Mouse (Mus musculus) thymus, adult 18-20 months (tissue): ENCODE results near the gene Caskin2.
"Not testable (repeated sequence)": the region's sequence is repeated elsewhere in the genome, so short reads cannot be mapped to it uniquely, and the experiment has no call there.

ENCODE experiments used
- DNase-seq, 2 experiments: peaks; one replicate each; pipeline ENCODE4 v3.0.0; 2022; ENCODE audit warnings: mixed read lengths in 2 of 2

Caskin2 gene

GRCm38 (mm10) chr11:115813507-115814296 lies at the start of gene Caskin2:
Gene Caskin2 (minus strand): TSS chr11:115813639.
- peak; percentile 86 to 93 for DNase-seq

DNA sequence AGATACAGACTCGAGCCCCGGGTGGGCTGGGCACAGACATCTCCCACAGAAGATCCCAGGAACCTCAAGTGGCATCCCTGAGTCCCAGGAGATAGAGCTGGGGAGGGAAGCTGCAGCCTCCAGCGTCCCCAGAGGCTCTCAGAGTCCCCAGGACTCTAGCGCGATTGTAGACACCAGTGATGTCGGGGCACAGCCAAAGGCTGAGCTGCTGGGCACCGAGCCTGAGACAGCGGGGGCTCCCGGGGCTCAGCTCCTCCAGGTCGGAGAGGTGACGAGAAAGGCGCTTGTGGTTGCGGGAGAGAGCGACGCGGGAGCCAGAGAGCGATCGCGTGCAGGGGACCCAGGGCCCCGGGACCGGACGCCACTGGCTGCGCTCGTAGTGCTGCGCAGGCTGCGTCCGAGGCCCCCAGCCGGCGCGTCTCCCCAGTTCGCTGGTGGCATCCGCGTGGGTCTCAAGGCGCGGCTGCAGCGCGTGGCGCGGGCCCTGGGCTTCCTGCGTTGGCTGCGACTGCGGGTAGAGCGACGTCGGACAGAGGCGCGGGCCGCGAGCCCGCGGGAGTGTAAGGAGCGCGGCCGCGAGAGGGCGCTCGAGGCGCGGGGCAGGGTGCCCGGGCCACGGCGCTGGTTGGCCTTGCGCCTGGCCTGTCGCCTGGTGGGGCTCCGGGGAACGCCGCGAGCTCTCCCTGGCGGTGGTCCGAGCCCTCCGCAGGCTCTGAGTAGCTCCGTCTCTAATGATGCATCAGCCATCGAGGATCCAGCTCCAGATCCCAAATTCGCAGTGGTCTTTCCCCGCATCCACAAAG lies 45.9 kb upstream of the Caskin2 start:
- DNase-seq: peak; percentile 60 to 61

- DNase-seq: no peak
These were observed 44.9 kb upstream of the Caskin2 start, which contains the start of gene Myo15b for GRCm38 (mm10) chr11:115858354-115858753. Gene Myo15b (plus strand): TSS chr11:115858406.

- no peak for DNase-seq
These were observed 44.5 kb upstream of the Caskin2 start for GRCm38 (mm10) chr11:115857936-115858335.

DNA sequence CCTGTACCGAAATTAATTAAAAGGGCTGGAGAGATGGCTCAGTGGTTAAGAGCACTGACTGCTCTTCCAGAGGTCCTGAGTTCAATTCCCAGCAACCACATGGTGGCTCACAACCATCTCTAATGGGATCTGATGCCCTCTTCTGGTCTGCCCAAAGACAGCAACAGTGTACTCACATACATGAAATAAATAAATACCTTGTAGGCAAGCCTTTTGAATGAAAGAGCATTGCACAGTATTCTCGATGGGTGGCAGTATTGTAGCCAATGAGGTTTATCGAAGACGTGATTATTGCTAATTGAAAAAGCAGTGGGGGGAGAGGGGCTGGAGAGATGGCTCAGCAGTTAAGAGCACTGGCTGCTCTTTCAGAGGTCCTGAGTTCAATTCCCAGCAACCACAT lies 43.7 kb upstream of the Caskin2 start:
- DNase-seq: not testable (repeated sequence)

DNA sequence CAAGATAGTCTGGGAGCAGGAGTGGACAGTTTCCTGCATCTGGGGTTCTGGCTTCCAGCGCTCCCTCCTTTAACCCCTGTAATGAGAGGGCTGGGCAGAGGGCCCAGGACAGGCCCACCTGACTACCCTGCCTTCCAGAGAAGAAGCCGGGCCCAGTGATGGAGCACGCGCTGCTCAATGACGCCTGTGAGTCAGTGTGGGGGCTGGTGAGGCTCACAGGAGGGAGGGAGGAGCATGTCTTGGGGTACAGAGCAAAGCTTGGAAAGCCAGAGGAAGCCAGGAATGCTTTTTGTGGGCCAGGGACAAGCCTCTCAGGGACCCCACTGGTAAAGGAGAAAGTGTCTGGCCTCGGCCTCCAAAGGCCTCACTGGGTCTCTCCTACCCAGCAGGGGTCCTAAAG lies 41.2 kb upstream of the Caskin2 start:
- no peak for DNase-seq

DNA sequence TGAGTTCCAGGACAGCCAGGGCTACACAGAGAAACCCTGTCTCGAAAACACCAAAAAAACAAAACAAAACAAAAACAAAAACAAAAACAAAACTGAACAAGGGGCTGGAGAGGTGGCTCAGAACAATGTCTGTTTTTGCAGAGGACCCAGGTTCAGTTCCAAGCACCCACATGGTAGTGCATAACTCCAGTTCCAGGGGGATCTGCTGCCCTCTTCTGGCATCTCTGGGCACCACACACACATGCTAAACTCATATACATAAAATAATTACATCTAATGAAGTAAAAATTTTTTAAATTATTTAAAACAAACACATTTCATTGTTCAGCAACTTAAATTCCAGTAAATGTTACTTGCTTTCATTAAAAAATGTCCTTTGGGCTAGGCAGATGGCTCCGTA lies 32.4 kb upstream of the Caskin2 start:
- DNase-seq: no peak

- no peak for DNase-seq
These were observed 30.8 kb upstream of the Caskin2 start for GRCm38 (mm10) chr11:115844240-115844639.

- DNase-seq: no peak
These were observed 30.4 kb upstream of the Caskin2 start for GRCm38 (mm10) chr11:115843891-115844239.

- DNase-seq: no peak
These were observed 29.9 kb upstream of the Caskin2 start for GRCm38 (mm10) chr11:115843141-115843890.

DNA sequence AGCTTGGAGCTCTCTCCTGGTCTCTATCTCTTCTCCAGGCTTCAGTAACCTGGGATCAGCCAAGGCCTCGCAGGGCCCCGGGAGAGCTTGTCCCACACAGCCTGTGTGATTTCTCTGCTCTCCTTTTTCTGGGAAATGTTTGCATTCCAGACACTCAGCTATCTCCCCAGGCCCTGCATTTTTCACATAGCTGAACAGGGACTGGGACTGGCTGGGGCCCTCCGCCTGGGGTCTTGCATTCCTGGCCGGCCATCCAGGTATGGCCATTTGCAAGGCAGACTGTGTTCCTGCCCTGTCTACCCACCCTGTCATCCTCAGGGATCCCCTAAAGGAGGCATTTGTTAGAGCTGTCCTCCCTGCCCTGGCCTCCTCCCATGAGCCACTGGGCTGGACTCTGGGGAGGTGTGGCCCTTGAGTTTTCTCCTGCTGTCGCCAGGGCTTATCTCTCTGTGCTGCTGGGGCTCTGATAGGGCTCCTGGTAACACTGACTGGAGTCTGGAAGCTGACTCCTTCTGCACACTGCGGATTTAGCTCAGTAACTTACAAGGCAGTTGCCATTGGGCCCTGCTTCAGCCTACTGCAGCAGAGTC lies 28.6 kb upstream of the Caskin2 start:
- DNase-seq: no peak

DNA sequence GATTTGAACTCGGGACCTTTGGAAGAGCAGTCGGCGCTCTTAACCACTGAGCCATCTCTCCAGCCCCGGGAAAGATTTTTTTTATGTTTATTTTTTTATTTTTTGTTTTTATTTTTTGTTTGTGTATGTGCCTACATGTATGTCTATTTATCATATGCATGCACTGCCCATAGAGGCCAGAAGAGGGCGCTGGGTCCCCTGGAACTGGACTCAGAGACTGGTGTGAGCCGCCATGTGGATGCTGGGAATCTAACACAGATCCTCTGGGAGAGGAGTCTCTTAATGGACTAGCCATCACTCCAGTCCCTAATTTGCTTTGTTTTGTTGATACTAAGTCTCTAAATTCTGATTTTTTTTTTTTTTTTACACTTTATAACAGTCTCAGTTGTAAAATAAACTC lies 27.6 kb upstream of the Caskin2 start:
- DNase-seq: no peak

DNA sequence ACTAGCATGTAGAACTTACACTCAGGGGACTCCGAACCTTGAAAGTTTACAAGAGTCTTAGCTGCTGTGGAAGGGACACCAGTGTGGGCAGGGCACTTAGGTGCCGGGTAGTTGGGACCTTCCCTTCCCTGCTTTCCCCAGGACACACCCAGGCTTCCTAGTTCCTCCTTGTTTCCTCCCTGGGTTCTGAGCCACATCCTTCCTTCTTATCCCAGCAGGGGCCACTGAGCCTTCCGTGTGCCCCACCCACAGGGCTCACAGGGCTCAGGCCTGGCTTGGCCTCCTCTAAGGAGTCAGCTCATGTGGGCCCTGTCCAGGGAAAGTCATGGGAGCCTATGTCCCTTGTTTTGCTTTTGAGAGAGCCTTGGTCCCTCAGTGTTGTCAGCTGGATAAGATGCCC lies 26.3 kb upstream of the Caskin2 start:
- no peak for DNase-seq

DNA sequence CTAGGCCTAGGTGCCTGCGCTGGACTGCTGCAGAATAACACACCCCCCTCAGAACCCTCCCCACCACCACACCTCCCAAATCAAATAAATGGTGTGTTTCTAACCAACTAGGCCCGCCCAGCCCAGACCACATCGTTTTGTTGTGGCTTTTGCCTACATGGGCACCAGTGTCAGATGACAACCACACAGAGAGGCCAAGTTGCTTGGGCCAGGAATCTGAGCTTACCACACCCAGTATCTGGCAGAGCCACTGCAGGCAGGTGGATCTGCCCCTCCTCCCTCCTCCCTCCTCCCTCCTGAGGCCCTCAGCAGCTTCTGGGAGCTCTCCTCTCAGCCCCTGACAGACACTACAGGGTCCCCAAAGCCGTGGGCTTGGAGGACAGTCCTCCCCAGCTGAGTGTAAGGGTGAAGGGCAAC lies 25.5 kb upstream of the Caskin2 start:
- no peak for DNase-seq

- no peak for DNase-seq
These were observed 24.3 kb upstream of the Caskin2 start for GRCm38 (mm10) chr11:115837606-115838345.

DNA sequence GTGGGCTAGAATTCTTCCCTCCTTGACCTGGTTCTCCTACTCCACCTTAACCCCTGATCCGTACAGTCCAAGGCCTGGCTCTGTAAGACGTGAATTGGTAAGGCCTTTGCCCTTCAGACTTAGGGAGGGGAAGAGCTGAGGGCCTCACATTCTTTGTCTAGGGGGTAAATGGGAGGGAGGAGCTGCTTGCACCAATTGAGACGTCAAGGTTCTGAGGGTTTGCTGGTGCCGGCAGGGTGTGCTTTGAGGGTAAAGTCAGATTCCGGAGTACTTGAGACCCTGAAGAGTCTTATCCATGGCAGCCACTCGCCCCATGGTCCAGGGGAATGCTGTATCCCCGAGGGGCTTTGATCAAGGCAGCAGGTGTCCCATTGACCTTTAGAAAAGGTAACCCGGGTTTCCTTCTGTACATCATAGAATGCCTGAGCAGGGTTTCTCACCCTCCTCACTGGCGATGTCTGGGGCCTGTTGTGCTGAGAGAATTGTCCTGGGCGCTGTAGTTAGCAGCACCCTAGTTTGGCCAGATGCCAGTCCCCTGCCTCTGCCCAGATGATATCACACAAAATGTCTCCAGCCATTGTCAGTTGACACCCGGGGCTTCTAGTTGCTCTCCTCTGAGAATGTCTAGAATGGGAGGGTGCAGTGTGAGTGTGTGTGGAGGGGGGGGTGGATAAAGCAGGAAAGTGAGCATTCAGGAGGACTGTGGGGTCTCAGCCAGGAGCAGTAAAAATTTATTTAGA lies 23.4 kb upstream of the Caskin2 start:
- DNase-seq: no peak

DNA sequence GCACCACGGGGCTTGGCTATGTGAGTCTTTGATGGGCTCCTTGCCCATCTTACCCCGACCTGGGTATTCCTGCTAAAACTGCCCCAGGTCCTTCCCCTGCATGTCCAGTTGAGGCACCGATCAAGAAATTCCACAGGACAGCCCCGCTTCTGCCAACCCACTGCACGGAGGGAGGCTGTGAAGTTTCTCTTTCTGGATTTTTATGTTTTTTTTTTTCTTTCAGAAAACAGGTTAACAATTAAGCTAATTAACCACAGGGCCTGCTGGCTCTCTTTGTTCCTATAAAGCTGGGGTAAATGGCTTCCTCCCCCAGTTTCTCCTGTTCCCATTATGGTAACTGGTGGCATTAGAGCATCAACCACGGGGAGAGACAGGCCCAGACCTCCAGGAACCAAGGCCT lies 20.6 kb upstream of the Caskin2 start:
- no peak for DNase-seq

GRCm38 (mm10) chr11:115833021-115833513 lies 19.6 kb upstream of the Caskin2 start:
- no peak for DNase-seq

- no peak for DNase-seq
These were observed 19.1 kb upstream of the Caskin2 start for GRCm38 (mm10) chr11:115832523-115832922.

DNA sequence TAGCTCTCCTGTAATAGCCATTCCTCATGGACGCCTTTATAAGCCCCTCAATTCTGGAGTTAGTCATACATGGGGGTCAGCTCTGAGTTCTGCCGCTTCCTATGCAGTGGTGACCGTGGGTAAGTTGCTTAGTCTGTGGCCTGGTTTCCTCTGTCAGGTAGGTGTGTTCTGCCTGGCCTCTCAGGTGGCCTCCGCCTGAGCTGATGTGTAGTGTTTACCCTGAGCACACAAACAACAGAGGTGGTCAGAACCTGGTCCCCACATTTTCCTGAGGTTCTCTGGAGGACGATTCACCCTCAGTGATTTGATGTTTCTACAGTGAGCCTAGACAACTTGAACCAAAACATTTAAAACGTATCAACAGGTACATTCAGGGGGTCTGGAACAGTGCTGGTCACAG lies 18.6 kb upstream of the Caskin2 start:
- DNase-seq: no peak

DNA sequence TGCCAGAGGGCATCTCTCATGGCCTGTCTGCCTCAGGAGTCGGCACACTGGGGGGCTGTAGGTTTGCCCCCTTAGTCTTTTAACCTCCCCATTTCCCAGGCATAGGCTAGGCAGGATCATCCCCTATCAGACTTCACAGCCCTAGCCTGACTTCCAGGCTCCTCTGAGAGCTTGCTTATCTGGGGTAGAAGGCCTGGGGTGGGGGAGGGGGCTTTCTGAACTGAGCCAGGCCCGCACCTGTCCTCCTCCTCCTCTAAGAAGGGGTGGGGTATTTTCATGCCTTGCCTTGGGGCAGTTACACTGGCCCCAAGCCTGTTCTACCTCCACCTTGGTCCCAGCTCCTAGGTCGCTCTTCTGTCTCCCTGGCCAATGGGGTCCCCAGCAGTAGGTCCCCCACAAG lies 18.1 kb upstream of the Caskin2 start:
- no peak for DNase-seq
